Mouse (Mus musculus) cerebellum, adult 11-12 months (tissue): ENCODE data around the gene Slx4ip.
A peak's percentile ranks its signal among the peaks of the same experiment; 100 is the strongest.
"Not testable (repeated sequence)": the region's sequence is repeated elsewhere in the genome, so short reads cannot be mapped to it uniquely, and the experiment has no call there.

ENCODE experiments used
- DNase-seq: peaks from one replicate; pipeline ENCODE4 v3.0.0; 2022

Gene Slx4ip

DNA sequence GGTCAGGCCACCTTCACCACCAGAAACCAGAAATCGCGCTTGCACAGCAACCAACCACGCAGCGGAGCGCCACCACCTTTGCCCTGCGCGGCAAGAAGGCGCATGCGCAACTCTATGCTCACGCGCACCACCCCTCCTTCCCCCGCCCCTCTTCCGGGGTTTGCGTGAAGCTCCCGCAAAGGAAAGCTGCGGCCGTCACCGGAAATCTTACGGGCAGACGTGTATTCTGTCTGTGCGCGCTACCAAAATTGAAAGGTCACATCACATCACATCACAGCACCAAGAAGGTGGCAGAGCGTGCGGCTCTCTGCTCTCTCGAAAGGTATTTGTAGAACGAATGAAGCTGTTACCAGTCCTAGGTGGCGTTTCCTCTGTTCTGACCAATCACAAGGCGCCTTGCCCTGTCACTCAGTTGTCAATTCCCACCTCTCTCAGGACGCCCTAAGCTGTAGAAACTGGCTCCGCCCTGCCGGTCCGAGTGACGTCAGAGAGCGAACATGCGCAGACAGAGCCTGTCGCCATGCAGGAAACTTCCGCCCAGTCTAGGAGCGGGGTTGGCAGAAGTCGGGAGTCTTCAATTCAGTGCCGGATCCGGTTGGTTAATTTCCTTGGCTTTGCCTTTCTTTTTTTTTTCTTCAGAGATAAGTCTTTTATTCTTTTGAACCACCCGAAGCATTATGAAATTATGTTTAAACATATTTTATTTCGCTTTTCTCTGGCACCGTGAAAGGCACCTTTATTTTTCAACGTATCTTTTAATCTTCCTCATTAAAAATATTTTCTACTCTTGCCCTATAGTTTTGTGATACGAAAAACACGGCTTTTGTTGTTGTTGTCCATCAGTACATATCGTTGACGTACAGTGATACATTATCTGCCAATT is at the start of gene Slx4ip, which contains the start of the genes AL731706.1 and Mkks:
Gene Slx4ip (plus strand): TSS at position 151 of the 883 bp plus-strand sequence.
Gene AL731706.1 (minus strand): TSS at position 322 of the 883 bp plus-strand sequence.
Gene Mkks (minus strand): TSS at position 322 of the 883 bp plus-strand sequence.
- DNase-seq = peak; percentile 100

DNA sequence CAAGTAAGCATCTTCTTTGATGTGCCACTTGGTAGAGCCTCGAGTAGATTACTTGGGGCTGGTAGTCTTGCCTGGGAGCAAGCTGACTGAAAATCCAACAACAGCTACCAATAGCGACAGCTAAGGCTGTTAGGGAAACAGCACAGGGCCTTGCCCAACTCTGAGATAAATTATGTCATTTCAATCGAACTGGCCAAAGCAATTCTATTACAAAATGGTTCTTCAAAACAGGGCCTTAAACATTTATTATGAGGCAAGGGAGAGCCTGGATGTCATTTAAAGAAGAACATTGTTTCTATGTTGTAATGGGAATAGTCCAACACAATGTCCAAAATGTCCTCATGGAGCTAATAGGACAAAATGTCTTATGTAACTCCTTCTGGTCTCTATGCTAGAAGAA is 40.7 kb upstream of the Slx4ip start:
- no peak for DNase-seq

DNA sequence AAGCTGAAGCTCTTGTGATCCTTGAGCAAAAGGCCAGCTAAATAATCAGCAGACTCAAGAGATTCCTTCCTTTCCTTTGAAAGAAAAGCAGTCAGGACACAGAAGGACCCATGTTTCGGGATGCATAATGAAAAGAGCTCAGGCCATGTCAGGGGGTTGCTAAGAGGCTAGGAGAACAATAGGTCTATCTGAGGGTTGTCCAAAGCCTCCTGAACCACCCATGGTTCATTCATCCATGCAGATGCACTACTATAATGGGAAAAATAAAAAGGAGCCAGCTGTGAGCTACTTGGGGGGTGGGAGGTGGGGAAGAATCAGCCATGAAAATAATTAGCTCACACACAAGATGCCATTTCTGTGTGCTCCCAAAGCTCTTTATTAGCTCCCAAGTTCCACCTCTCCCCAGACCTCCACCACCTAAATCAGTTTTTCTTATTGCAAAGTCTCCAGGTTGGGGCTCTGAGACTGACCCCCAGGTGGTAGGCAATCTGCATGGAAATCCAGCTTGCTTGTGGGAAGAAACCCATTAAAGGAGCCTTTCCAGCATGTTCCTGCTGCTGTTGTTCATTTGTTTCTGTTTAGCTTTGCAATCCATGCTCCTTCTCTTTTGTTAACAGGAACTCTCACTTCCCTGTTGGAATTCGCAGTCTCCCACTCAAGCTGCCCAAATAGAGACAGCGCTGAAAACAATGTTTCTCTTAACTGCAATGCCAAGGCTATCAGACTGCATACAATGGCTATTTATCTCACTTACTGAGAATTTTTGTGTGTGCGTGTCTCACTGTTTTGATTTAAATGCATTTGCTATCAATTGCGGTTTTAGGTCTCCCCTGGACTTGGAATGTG is 36.3 kb upstream of the Slx4ip start:
- no peak for DNase-seq

DNA sequence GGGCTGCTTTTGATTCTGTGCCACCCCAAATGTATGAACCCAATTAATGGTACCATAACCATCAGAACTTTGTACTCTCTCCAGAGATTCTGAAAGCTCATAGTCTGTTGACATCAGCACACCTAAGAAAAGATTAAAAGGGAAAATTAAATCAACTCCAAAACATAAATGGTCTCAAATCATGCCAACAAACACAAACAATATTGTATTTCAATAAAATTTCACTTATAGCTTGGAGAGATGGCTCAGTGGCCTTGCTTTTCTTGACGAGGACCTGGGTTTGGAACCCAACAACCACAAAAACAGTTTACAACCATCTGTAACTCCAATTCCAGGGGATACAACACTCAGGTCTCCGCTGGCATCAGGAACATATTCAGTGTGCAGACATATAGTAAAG is 5.4 kb upstream of the Slx4ip start, which contains the start of gene AL731706.2:
Gene AL731706.2 (minus strand): TSS at position 101 of the 400 bp plus-strand sequence.
- no peak for DNase-seq

DNA sequence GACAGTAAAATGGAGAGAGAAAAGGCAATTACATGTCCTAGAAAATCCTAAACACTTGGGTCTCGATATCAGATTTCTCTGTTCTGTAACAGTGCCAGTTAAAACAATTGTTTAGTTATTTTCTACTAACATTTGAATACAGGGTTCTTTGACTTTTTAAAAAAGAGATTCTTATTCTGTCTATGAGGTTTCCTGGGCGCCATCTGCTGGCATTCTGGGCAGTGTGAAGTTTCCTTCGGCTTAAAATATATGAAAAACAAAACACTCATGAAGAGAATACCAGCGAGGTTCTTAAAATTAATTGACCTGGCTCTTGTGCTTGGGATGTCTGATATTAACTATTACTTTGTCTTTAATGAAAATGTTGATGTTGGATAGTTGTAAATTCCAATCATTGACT is 4.2 kb upstream of the Slx4ip start:
- no peak for DNase-seq

DNA sequence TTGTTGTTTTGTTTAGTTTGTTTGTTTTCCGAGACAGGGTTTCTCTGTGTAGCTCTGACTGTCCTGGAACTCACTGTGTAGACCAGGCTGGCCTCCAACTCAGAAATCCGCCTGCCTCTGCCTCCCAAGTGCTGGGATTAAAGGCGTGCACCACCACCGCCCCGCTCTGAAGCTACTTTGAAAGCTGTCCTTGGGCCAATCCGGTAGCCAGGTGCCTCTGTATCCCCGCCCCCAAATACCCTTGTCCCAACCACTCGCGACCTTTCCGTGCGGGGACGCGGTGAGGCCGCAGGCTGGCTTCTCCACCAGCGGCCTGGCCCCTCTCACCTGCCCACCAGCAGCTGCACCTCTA is 326 bp upstream of the Slx4ip start:
- DNase-seq = not testable (repeated sequence)

DNA sequence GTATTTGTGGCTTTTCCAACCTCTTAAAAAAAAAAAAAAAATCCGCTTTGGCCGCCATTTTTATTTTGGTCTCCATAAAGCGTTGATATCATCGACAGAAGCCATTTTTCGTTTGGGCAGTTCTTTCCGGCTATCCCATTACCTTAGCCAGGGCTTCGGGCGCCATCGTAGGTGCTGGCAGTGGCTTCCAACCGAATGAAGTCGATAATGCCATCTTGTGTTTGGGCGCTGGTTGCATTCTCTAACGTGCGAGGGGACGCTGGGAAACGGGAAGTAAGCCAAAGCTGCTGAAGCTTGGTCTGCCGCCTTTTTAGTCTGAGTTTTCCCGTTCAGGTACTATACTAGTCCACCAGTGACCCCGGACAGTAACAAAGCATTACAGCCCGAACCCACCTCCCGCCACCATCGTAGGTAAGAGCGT is 943 bp downstream of the Slx4ip start:
- DNase-seq = peak; percentile 99

DNA sequence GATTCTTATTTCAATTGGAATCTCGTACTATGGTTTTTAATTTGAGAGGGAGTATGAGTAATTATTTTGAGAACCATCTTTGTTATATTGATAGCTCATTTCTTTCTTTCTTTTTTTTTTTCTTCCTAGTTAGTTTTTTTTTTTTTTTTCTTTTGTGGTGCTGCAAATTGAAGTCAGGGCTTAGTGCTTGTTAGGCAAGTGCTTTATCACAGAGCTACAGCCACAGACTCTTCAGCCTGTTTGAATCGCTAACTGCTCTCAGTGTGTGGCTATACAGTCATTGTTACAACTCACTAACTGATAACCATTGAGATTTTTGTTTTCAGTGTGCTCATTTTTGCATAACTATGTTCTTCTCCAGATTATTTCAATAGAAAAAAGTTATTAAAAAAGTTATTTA is 3.5 kb downstream of the Slx4ip start:
- no peak for DNase-seq

DNA sequence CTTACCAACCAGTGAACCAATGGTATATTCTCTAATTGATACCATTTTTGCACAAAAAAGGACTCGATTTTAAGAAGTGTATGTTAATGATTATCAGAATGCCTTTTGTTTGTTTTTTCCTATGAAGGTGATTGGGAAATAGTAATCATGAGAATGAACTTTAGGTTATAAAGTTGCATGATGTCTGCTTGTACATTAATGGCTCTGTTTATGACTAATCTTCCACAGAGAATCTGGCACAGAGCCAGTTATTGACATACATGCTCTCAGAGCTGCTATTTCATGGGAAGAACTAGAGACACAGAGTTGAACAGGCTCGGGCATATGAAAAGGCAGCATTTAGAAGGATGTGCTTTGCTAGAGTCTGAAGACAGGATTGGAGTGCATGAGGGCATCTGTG is 5.1 kb downstream of the Slx4ip start:
- no peak for DNase-seq

DNA sequence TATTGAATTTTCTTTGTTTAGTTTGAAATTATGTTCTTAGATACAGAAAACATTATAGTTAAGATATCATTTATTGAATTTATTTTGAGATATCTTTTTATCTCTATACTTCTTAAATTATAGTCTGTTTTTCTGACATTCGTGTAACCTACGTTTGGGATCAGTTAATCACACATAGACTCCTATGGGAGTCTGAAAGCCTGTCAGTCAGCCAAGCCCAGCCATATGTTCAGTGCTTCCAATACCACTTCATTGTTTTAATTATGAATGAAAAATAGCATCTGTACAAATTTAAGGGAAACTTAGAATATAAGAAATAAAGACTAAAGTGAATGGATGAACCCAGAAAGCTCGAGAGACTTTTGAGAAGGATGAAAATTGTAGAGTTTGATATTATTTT is 17.6 kb downstream of the Slx4ip start:
- DNase-seq = no peak

DNA sequence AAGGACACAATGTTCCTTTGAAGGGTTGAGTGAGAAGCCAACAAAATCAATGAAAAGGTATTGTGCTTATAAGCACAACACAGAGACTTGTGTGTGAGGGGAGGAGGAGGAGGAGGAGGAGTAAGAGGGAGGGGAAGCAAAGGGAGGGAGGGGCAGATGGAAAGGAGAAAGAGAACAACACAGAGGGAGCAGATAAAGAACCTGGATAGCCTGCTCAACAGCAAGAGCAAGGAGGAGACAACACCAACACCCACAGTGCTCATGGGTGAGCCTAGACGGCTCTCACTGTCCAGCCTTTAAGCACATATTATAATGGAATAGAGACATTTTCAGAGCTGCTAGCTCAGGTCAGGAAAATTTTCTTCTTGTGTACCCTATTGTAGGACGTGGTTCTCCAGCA is 18.3 kb downstream of the Slx4ip start:
- no peak for DNase-seq

DNA sequence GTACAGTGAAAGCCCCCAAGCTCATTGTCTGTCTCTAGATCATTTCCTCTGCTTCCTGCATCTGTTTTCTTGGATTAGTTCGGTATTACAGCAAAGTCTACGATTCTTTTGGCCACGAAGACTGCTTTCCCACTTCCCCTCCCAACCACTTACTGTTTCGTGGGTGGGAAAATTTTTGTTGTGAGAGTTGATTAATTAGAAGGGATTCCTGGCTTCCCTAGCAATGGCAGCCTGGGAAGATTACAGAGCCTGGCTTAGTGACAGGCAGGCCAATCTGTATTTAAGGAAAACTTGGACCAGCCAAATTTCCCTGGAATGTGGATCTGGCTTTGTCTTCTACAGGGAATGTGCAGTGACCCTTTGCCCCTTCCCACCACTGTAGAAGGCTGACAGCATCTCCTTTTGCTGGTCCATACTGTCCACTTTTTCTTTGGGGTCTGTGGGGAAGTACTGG is 21.0 kb downstream of the Slx4ip start:
- no peak for DNase-seq

DNA sequence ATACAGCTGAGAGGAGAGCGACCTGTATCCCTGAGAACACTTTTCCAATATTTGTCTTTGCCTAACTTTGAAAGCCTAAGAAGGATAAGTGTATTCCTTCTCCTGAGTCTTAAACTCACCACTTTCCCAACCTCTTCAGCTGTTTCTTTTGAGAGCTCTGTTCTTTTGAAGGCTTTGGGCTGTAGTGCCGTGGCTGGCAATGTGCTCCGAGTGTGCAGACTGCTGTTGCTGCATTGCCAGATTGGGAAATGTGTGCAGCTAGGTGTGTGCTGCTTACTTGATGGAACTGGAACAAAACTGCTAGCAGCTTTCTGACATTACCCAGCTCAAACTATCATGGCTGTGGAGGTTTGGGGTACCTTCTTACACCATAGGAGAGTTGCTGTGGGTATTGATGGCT is 22.0 kb downstream of the Slx4ip start:
- DNase-seq = no peak

DNA sequence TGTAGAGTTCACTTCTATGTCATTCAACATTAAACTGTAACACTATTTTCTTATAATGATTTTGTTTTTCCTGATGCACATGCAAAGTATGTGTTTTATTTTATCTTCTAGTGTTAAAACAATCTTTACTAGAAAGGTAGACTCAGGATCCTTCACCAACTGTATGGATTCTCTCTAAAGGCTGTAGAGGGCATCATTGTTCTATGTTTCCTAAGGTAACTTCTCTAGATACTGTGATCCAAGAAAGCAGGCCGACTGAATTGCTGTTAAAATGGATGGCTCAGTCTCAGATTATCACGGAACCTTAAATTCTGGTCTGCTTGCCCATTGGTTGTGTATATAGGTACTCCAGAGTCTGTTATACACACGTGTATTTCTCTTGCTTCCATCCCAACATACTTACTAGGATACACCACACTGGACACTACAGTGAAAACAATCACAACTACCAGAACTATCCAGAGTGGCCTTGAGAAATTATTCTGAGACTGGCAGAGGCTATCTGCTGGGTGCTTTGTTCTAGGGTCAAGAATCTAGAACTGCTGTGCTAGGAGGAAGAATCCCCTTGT is 23.4 kb downstream of the Slx4ip start:
- no peak for DNase-seq

DNA sequence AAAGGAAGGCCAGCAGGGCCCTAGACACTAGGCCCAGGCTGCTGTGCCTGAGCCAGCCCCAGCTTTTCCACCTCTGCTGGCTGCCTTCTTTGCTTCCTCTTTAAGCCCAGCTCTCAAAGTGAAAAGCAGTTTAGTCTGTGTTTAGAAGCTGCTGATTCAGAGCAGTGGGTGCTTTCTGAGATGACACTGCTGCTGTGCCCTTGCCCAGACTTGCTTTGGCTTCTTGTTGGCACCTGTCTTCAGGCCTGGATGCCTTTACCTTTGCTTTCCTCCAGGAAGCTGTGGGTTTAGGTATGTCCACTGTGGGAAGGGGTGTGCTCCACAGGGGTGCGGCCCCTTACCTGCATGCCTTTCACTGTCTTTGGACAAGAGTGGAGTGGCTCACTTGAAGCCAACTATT is 28.4 kb downstream of the Slx4ip start:
- DNase-seq = no peak

DNA sequence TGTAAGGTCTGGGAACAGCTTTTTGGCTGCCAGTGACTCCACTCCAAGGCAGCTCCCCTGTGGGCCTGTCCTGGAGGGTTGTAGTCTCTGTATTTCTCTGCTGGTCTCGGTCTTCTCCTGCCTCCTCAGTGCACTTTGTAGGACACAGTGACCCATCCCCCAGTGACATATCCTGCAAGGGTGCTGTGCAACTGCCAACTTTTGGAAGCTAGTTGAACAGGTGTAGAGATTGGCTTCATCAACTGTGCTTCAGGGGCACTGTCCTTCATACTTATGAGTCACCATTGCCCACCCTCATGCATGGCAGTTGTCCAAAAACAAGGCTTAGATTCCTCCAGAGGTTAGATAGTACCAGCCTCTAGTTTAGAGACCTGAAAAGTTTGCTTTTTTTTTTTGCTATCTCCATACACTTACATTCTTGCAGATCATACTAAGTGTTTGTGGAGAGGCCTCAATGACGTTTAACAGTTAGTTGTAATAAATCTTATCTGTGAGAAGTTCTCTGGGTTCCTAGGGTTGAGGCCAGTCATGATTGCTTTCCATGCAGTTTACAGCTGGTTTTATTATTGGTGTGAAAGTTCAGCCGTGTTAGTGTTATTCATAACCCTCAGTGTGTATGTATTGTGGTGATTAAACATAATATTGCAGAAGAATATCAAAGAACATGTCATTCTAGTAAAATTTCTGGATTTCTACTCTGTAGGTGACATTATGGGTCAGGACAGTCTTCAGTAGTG is 29.4 kb downstream of the Slx4ip start:
- DNase-seq = no peak

DNA sequence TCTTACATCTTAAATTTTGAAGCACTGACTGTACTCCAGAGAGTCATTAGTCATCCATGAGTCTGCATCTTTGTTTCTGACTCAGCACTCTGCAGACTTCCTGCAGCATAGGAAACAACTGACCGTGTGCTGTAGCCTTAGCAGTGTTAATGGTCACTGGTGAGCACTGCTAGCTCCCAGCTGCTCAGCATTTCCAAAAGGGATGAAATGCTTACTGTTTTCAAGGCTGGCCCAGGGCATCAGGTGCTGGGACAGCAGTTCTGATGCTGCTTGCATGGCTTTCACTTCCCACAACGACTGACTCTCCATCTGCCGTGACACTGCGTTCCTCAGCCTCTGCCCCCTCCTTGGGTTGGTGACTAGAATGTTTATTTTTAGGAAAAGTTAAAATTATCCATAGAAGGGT is 30.0 kb downstream of the Slx4ip start:
- no peak for DNase-seq

DNA sequence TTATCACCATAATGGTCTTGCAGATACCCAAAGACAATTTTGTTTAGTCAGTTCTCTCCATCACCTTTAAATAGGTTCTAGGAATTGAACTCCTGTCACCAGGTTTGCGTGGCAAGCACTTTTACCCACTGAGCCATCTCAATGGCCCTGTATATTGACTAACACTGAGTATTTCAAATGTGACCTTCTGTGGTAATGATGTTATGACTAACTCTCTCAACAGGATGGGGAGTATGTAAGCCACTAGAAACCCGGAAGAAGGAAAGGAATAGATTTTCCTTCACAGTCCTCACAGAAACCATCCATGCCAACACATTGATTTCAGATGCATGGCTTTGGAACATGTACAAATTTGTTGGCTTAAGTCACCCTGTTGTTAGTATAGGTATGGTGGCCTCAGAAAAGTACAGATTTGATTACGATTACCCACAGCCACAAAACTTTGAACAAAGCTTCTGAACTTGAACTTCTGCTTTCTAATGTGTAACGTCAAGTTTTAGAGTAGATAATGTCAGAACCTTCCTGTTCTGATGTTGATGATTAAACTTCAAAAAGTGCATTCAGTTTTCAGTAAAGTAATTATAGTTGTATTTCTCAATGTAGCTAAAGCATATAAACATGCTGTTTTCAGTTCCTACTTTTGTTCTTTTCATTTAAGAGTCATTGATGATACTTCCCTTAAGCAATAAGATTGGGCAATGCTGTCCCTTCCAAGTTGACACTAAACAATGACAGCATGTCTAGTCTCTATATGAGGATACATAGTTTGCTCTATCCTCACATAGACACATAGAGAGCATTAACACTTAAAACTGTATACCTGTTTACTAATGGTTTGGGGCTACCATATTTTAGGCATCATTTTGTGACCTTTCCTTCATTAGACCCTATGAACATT is 45.6 kb downstream of the Slx4ip start:
- DNase-seq = no peak

DNA sequence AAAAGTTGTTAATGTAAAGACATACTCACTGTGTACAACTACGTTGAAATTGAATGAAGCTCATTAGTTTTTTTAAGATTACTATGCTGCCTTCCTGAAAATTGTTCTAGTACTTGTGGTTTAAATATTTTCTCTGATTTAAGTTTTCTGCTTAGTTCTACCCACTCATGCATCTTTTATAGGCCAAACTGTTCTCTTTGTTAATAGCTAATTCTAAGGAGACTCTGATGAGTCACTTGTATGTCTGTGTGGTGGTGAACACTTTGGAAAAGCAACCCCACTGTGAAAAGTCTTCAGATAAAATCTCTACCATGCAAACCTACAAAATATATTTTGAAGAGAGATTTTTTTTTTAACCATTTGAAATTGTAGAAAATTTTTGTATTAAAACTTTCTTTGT is 47.2 kb downstream of the Slx4ip start:
- no peak for DNase-seq

DNA sequence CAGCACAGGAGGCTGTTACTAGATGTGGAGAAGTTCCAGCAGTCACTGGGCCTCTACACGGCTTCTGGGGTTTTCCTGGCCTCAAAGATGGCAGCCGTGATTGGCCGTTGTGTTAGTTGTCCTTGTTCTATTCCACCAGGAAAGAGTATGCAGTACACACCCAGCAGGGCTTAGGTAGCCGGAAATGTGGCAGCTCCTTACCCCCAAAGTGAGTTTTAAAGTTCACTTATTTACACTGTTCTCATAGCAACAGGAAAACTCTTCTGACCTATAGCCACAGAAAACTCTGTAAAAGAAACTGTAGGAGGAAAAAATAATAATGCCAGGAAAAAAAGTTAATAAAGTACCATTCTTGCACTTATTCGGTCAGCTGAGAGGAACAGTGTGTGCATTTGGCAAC is 55.3 kb downstream of the Slx4ip start:
- no peak for DNase-seq

DNA sequence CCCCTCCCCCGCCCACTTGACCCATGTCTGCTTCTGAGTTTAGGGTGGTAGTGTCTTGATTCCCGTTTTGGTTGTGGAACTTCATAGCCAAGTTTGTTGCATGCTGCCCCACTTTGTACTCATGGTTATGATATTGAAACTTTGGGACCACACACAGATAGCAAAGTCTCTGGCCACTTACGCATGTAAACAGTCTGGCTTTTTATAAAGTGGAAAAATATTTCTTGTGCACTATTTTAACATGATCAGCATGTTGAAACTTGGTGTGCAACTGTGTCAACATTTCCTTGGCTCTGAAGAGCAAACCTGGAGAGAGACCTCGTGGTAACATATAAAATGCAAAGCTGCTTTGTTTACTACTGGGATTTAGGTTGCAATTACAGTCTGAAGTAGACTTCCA is 56.5 kb downstream of the Slx4ip start:
- no peak for DNase-seq

DNA sequence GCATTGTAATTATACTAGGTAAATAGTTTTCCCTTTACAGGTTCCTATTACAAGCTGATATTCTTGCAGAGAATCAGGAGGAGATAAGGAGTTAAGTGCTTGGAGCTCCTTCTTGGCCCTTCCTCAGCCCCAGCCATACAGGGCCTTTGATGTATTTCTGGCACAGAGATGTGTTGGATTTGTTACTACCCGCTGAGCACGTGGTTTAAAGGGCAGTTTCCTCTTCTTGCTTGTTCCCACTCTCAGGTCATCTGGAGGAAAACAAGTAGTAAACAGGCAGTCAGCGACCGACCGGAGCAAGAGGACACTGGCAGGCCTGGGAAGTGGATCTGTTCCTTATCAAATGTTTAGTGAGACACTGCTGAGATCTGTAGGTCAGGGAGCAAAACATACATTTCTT is 56.9 kb downstream of the Slx4ip start:
- no peak for DNase-seq
